Mouse (Mus musculus): ENCODE measurements around the gene Stard5.
A peak's percentile ranks its signal among the peaks of the same experiment; 100 is the strongest.

The Stard5 gene

GRCm38 (mm10) chr7:83662711-83663375, 31.1 kb downstream of the Stard5 start:
- no peak for DNase-seq (ENCODE audit: low spot score in 2 of 2)

GRCm38 (mm10) chr7:83666087-83666595, 34.4 kb downstream of the Stard5 start:
- no peak for DNase-seq (ENCODE audit: low spot score in 2 of 2)

- no peak for DNase-seq (ENCODE audit: low spot score in 2 of 2)
Observed at GRCm38 (mm10) chr7:83667936-83668645, 36.3 kb downstream of the Stard5 start.

- no peak for DNase-seq (ENCODE audit: low spot score in 2 of 2)
Observed at GRCm38 (mm10) chr7:83668724-83669123, 37.0 kb downstream of the Stard5 start.

- no peak for DNase-seq (ENCODE audit: low spot score in 2 of 2)
Observed at GRCm38 (mm10) chr7:83671573-83671972, 39.8 kb downstream of the Stard5 start.

- DNase-seq (ENCODE audit: low spot score in 2 of 2): no peak
Observed at GRCm38 (mm10) chr7:83675545-83676254, 43.9 kb downstream of the Stard5 start.

- no peak for DNase-seq (ENCODE audit: low spot score in 2 of 2)
Observed at GRCm38 (mm10) chr7:83677296-83677695, 45.5 kb downstream of the Stard5 start.

- DNase-seq (ENCODE audit: low spot score in 2 of 2): no peak
Observed at GRCm38 (mm10) chr7:83678506-83678905, 46.7 kb downstream of the Stard5 start.

- no peak for DNase-seq (ENCODE audit: low spot score in 2 of 2)
Observed at GRCm38 (mm10) chr7:83682640-83683274, 51.0 kb downstream of the Stard5 start.

- DNase-seq (ENCODE audit: low spot score in 2 of 2): no peak
Observed at GRCm38 (mm10) chr7:83695449-83696212, 63.9 kb downstream of the Stard5 start.

- DNase-seq (ENCODE audit: low spot score in 2 of 2): peak in 1 of 2 experiments; percentile 29
Observed at GRCm38 (mm10) chr7:83699066-83699745, 67.4 kb downstream of the Stard5 start.

Data from heart, adult 9 months (tissue).